Mouse (Mus musculus): ENCODE measurements at regions not wholly inside any gene's neighbourhood (a gene's known extent, or its start where the extent isn't known, plus 50 kb on each side); places are given as distances from the start of the nearest gene placed in this dataset.
A peak's percentile ranks its signal among the peaks of the same experiment; 100 is the strongest.

DNA sequence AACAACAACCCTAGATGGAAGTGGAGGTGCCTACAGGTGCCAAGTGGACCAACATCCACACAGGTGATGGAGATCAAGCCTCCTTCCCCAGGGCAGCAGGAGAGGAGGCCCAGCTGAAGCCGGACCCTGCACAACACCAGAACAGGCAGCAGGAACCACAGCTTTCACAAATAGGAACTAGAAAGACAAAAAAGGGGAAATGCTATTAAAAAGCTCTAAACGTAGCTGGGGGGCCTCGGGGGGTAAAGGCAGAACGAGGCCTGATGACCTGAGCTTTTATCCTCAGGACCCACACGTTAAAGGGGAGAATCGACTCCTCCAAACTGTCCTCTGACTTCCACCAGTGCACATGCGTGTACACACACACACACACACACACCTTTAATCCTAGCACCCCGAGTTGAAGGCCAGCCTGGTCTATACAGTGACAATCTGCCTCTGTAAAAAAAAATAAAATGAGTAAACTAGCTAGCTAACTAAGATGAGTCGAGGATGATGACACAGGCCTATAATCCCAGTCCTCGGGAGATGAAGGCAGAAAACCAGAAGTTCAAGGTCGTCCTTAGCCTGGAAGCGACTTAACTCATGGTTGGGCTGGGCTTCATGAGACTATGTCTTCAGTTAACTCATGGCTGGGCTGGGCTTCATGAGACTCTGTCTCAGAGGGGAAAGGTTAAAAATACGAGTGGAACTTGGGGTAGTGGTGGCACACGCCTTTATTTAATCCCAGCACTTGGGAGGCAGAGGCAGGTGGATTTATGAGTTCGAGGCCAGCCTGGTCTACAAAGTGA, 122.6 kb upstream of the Slc22a12 start:
- DNase-seq (ENCODE audit: low spot score) (no peak), ATAC-seq (ENCODE audit: insufficient read depth, low FRiP score, low TSS enrichment) (no peak)
- H3K4me3 ChIP-seq (ENCODE audit: low read depth, low read length) = no peak overlapping the region
- no peaks in the 10 kb centered on the region for H3K4me1 ChIP-seq (ENCODE audit: control insufficient read depth, insufficient read depth, low read length)
- H3K27ac ChIP-seq (ENCODE audit: low read depth, low read length) = no peak overlapping the region
- no peaks in the 10 kb centered on the region for H3K9me3 ChIP-seq (ENCODE audit: control insufficient read depth, low read length)
- H3K9ac ChIP-seq (ENCODE audit: low read length) = no peak overlapping the region
- no peaks in the 10 kb centered on the region for H3K27me3 ChIP-seq (ENCODE audit: control insufficient read depth, insufficient read depth, low read length)
- no peaks in the 10 kb centered on the region for H3K36me3 ChIP-seq (ENCODE audit: control insufficient read depth, insufficient read depth, low read length)
- H3K4me2 ChIP-seq (ENCODE audit: low read depth) = no peak overlapping the region
- WGBS = 78% methylated on average over 15 of the region's 15 CpGs

DNA sequence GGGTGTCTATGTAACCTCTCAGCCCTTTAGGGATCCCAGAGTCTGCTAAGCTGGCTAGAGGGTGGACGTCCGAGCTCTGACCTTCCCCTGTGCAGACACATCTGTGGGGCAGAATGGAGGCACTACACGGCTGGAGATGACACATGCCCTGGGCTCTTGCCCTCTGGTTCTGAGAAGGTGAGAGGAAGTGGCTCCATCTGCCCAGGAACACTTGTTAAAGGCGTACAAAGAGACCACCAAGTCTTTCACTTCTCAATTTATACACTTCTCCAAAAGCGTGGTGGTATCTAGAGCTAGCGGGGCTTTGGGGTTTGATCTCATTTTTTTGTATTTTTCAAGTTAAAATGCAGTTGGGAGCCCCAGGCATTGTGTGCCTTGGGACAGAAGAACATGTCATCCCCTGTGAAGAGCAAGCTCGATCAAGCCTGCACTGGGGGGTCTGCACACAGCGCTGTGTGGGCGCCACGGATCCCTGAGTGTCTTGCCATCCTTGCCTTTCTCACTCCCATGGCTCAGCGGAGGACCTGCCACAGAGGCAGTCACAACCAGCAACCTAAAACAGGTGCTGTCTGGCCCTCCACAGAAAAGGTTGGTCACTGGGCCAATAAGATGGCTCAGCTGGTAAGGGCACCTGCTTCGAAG, 121.6 kb upstream of the Slc22a12 start:
- WGBS = 85% methylated on average over 12 of the region's 12 CpGs
- no peaks in the 10 kb centered on the region for H3K36me3 ChIP-seq (ENCODE audit: control insufficient read depth, insufficient read depth, low read length)

GRCm38 (mm10) chr19:6663391-6663790, 120.6 kb upstream of the Slc22a12 start:
- Histone ChIP-seq H3K9ac (ENCODE audit: low read length) (no peak overlapping the region), H3K27ac (ENCODE audit: low read depth, low read length) (no peak overlapping the region), H3K36me3 (ENCODE audit: control insufficient read depth, insufficient read depth, low read length) (no peaks in the 10 kb centered on the region), H3K4me3 (ENCODE audit: low read depth, low read length) (no peak overlapping the region), H3K4me1 (ENCODE audit: control insufficient read depth, insufficient read depth, low read length) (no peaks in the 10 kb centered on the region), H3K27me3 (ENCODE audit: control insufficient read depth, insufficient read depth, low read length) (no peaks in the 10 kb centered on the region), H3K4me2 (ENCODE audit: low read depth) (no peak overlapping the region), H3K9me3 (ENCODE audit: control insufficient read depth, low read length) (no peaks in the 10 kb centered on the region)
- DNase-seq (ENCODE audit: low spot score) = peak; percentile 86
- ATAC-seq (ENCODE audit: insufficient read depth, low FRiP score, low TSS enrichment) = no peak; the same call in 1 of the 2 replicates
- WGBS = 5% methylated on average over 10 of the region's 10 CpGs

More for the DNA sequence above, 121.6 kb upstream of the Slc22a12 start:
- no peak overlapping the region for H3K9ac ChIP-seq (ENCODE audit: low read length)
- no peaks in the 10 kb centered on the region for H3K4me1 ChIP-seq (ENCODE audit: control insufficient read depth, insufficient read depth, low read length)
- no peak for DNase-seq (ENCODE audit: low spot score)
- no peak overlapping the region for H3K4me3 ChIP-seq (ENCODE audit: low read depth, low read length)
- H3K27me3 ChIP-seq (ENCODE audit: control insufficient read depth, insufficient read depth, low read length) = no peaks in the 10 kb centered on the region
- no peak for ATAC-seq (ENCODE audit: insufficient read depth, low FRiP score, low TSS enrichment)
- H3K27ac ChIP-seq (ENCODE audit: low read depth, low read length) = no peak overlapping the region
- no peak overlapping the region for H3K4me2 ChIP-seq (ENCODE audit: low read depth)
- H3K9me3 ChIP-seq (ENCODE audit: control insufficient read depth, low read length) = no peaks in the 10 kb centered on the region

DNA sequence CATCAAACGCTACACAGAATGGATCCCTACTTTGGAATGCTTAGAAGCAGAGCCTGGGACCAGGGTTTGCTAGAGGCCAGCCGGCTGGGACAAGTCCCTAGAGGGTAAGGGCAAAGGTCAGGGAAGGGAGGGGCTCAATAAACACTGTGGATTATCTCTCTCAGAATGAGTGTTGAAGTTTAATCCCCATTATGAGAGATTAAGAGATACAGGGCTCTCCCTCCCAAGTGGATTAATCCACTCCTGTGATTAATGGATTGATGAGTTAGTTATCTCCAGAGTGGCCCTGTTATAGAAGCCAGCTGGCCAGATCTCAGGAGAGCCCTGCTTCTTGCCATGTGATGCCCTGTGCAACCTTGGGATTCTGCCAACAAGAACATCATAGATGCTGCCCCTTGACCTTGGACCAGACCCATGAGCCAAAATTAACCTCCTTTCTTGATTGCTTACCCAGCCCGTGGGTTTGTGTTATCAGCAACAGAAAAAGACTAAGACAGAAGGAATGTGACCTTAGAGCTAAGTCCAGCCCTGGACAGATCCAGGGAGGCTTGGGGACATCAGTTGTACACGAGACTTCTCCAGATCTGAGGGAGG, 119.6 kb upstream of the Slc22a12 start:
- WGBS = 44% methylated on average over 4 of the region's 4 CpGs
- H3K27me3 ChIP-seq (ENCODE audit: control insufficient read depth, insufficient read depth, low read length) = no peaks in the 10 kb centered on the region
- no peak overlapping the region for H3K27ac ChIP-seq (ENCODE audit: low read depth, low read length)
- H3K4me3 ChIP-seq (ENCODE audit: low read depth, low read length) = no peak overlapping the region
- H3K4me1 ChIP-seq (ENCODE audit: control insufficient read depth, insufficient read depth, low read length) = no peaks in the 10 kb centered on the region
- H3K36me3 ChIP-seq (ENCODE audit: control insufficient read depth, insufficient read depth, low read length) = no peaks in the 10 kb centered on the region
- no peak overlapping the region for H3K4me2 ChIP-seq (ENCODE audit: low read depth)
- H3K9ac ChIP-seq (ENCODE audit: low read length) = no peak overlapping the region
- ATAC-seq (ENCODE audit: insufficient read depth, low FRiP score, low TSS enrichment) (no peak), DNase-seq (ENCODE audit: low spot score) (no peak)
- H3K9me3 ChIP-seq (ENCODE audit: control insufficient read depth, low read length) = no peaks in the 10 kb centered on the region

GRCm38 (mm10) chr19:6661508-6661871, 118.7 kb upstream of the Slc22a12 start:
- no peak overlapping the region for H3K4me2 ChIP-seq (ENCODE audit: low read depth)
- H3K27me3 ChIP-seq (ENCODE audit: control insufficient read depth, insufficient read depth, low read length) = no peaks in the 10 kb centered on the region
- DNase-seq (ENCODE audit: low spot score) = no peak
- H3K36me3 ChIP-seq (ENCODE audit: control insufficient read depth, insufficient read depth, low read length) = no peaks in the 10 kb centered on the region
- ATAC-seq (ENCODE audit: insufficient read depth, low FRiP score, low TSS enrichment) = no peak
- no peak overlapping the region for H3K4me3 ChIP-seq (ENCODE audit: low read depth, low read length)
- no peak overlapping the region for H3K9ac ChIP-seq (ENCODE audit: low read length)
- no peaks in the 10 kb centered on the region for H3K4me1 ChIP-seq (ENCODE audit: control insufficient read depth, insufficient read depth, low read length)
- H3K27ac ChIP-seq (ENCODE audit: low read depth, low read length) = no peak overlapping the region
- 47% methylated on average over 2 of the region's 2 CpGs for WGBS
- no peaks in the 10 kb centered on the region for H3K9me3 ChIP-seq (ENCODE audit: control insufficient read depth, low read length)

DNA sequence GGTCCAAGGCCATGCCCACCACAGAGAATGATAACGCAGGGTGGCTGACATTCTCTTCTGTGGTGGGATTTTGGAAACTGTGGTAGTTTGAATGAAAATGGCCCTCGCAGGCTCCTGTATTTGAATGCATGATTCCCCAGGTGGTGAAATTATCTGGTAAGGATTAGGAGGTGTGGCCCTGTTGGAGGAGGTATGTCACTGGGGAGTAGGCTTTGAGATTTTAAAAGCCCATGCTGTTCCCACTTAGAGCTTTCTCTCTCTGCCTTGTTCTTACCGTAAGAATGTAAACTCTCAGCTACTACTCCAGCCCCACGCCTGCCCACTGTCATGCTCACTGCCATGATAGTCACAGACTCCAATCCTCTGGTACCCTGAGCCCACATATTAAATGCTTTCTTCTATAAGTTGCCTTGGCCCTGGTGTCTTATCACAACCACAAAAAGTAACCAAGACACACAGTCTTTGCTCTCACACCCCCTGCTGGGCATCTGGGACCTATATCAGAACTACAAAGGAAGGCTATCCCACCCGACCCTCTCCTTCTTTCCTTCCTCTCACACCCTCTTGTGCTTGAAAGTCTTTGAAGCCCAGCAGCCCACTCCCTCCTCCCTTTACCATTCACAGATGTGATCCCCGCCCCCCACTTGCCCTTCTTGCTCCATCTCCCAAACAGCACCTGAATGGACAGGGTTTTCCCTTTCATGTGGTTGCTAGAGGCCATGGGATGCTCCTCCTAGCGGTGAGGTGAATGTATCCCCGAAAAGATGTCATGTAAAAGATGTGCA, 118.1 kb upstream of the Slc22a12 start:
- H3K36me3 ChIP-seq (ENCODE audit: control insufficient read depth, insufficient read depth, low read length) = no peaks in the 10 kb centered on the region
- no peak overlapping the region for H3K9ac ChIP-seq (ENCODE audit: low read length)
- H3K4me2 ChIP-seq (ENCODE audit: low read depth) = no peak overlapping the region
- no peaks in the 10 kb centered on the region for H3K9me3 ChIP-seq (ENCODE audit: control insufficient read depth, low read length)
- no peak overlapping the region for H3K4me3 ChIP-seq (ENCODE audit: low read depth, low read length)
- H3K27me3 ChIP-seq (ENCODE audit: control insufficient read depth, insufficient read depth, low read length) = no peaks in the 10 kb centered on the region
- ATAC-seq (ENCODE audit: insufficient read depth, low FRiP score, low TSS enrichment) = no peak
- H3K27ac ChIP-seq (ENCODE audit: low read depth, low read length) = no peak overlapping the region
- H3K4me1 ChIP-seq (ENCODE audit: control insufficient read depth, insufficient read depth, low read length) = no peaks in the 10 kb centered on the region
- DNase-seq (ENCODE audit: low spot score) = no peak
- WGBS = 25% methylated on average over 8 of the region's 8 CpGs

- WGBS = 88% methylated on average over 8 of the region's 8 CpGs
- no peak overlapping the region for H3K4me3 ChIP-seq (ENCODE audit: low read depth, low read length)
Measured at GRCm38 (mm10) chr19:6660157-6660556, 117.3 kb upstream of the Slc22a12 start.

DNA sequence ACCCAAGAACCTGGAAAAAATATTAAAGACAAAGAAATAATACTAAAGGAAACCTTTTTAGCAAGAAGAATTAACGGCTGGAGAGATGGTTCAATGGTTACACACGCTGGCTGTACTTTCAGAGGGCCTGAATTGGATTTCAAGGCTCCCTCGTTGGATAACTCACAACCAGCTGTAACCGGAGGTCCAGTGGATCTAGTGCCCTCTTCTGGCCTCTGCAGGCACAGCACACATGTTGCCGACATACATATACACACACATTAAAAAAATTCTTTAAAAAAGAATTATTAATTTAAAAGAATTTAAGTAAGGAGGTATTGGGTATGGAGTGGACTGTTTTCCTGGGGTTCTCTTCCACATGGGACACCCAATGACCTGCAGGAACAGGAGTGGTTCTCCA, 111.7 kb upstream of the Slc22a12 start:
- Histone ChIP-seq H3K4me3 (ENCODE audit: low read depth, low read length) (no peak overlapping the region), H3K4me2 (ENCODE audit: low read depth) (no peak overlapping the region), H3K36me3 (ENCODE audit: control insufficient read depth, insufficient read depth, low read length) (no peaks in the 10 kb centered on the region), H3K9me3 (ENCODE audit: control insufficient read depth, low read length) (no peaks in the 10 kb centered on the region), H3K9ac (ENCODE audit: low read length) (no peak overlapping the region), H3K4me1 (ENCODE audit: control insufficient read depth, insufficient read depth, low read length) (no peaks in the 10 kb centered on the region), H3K27ac (ENCODE audit: low read depth, low read length) (no peak overlapping the region), H3K27me3 (ENCODE audit: control insufficient read depth, insufficient read depth, low read length) (no peaks in the 10 kb centered on the region)
- ATAC-seq (ENCODE audit: insufficient read depth, low FRiP score, low TSS enrichment) (no peak), DNase-seq (ENCODE audit: low spot score) (no peak)
- WGBS = 92% methylated on average over 5 of the region's 5 CpGs

More at GRCm38 (mm10) chr19:6660157-6660556, 117.3 kb upstream of the Slc22a12 start:
- no peak overlapping the region for H3K27ac ChIP-seq (ENCODE audit: low read depth, low read length)
- H3K27me3 ChIP-seq (ENCODE audit: control insufficient read depth, insufficient read depth, low read length) = no peaks in the 10 kb centered on the region
- no peak overlapping the region for H3K4me2 ChIP-seq (ENCODE audit: low read depth)
- ATAC-seq (ENCODE audit: insufficient read depth, low FRiP score, low TSS enrichment) (no peak), DNase-seq (ENCODE audit: low spot score) (no peak)
- no peaks in the 10 kb centered on the region for H3K36me3 ChIP-seq (ENCODE audit: control insufficient read depth, insufficient read depth, low read length)
- H3K9me3 ChIP-seq (ENCODE audit: control insufficient read depth, low read length) = no peaks in the 10 kb centered on the region
- no peaks in the 10 kb centered on the region for H3K4me1 ChIP-seq (ENCODE audit: control insufficient read depth, insufficient read depth, low read length)
- H3K9ac ChIP-seq (ENCODE audit: low read length) = no peak overlapping the region

Measured in neural tube, embryonic 11.5 days (tissue).